Comparison of ENCODE assay signal across 8 mouse cellular contexts in genomic region chr1:59670641-59671168, GRCm38 (mm10). TPM values are rescaled to one million over a fixed set of nuclear protein-coding genes. Genes with fewer than 3 reads are reported as not detected.
DNase-seq lines count a peak whose midpoint lies in the region; ATAC-seq and TF ChIP-seq lines count a peak whose summit lies in the region.

Sumo1 (minus strand) TSS chr1:59670834.

- H3K9ac ChIP-seq in lung, postnatal 0 days (replicated peaks; ENCODE audit: low read depth) = peak within 1 kb of the TSS; percentile 98

- H3K36me3 ChIP-seq in hindbrain, embryonic 10.5 days = peaks cover 21% of the 10 kb centered on the region; the same call in 1 of the 2 replicates
- no peaks in the 10 kb centered on the region for H3K36me3 ChIP-seq in lung, postnatal 0 days (ENCODE audit: insufficient read depth, low read length)

- no peak for TF ChIP-seq CTCF in lung, postnatal 0 days (IDR thresholded peaks at IDR 0.05)

- peak within 1 kb of the TSS; percentile 79 for H3K4me2 ChIP-seq in lung, postnatal 0 days (replicated peaks; ENCODE audit: low read depth, low read length)

- peaks cover 22% of the 10 kb centered on the region for H3K4me1 ChIP-seq in hindbrain, embryonic 10.5 days (replicated peaks)
- peaks cover 11% of the 10 kb centered on the region; the same call in 1 of the 2 replicates for H3K4me1 ChIP-seq in lung, postnatal 0 days (ENCODE audit: insufficient read depth, low read depth, low read length)

- H3K27ac ChIP-seq in hindbrain, embryonic 10.5 days = peak within 1 kb of the TSS; percentile 98
- peak within 1 kb of the TSS; percentile 97 for H3K27ac ChIP-seq in lung, postnatal 0 days (ENCODE audit: low read length)

- H3K27me3 ChIP-seq in hindbrain, embryonic 10.5 days (ENCODE audit: insufficient read depth, poor library complexity, severe bottlenecking) = no peaks in the 10 kb centered on the region
- H3K27me3 ChIP-seq in lung, postnatal 0 days (replicated peaks; ENCODE audit: insufficient read depth, low read length) = no peaks in the 10 kb centered on the region

- DNase-seq in MN1 (ENCODE audit: low spot score) = peak; percentile 87
- peak; percentile 84 for DNase-seq in cerebellum, adult 9-10 months
- peak; percentile 93 for DNase-seq in hindbrain, embryonic 10.5 days (ENCODE audit: low spot score)
- DNase-seq in layer of hippocampus, adult 9-11 months = peak; percentile 92
- DNase-seq in lung, postnatal 0 days (ENCODE audit: low spot score) = peak; percentile 96
- DNase-seq in ovary, postnatal 14 days (ENCODE audit: low spot score) = peak; percentile 80
- DNase-seq in thymus, postnatal 14 days = peak; percentile 88

- no peak for TF ChIP-seq EP300 in lung, postnatal 0 days (IDR thresholded peaks at IDR 0.05)

- under 1% methylated on average over 36 of the region's 36 CpGs for WGBS in hindbrain, embryonic 10.5 days
- under 1% methylated on average over 36 of the region's 36 CpGs for whole genome bisulfite sequencing in lung, postnatal 0 days

- H3K9me3 ChIP-seq in hindbrain, embryonic 10.5 days = no peaks in the 10 kb centered on the region
- no peaks in the 10 kb centered on the region for H3K9me3 ChIP-seq in lung, postnatal 0 days (ENCODE audit: low read length)

- H3K4me3 ChIP-seq in hindbrain, embryonic 10.5 days = peak within 1 kb of the TSS; percentile 79
- H3K4me3 ChIP-seq in lung, postnatal 0 days (ENCODE audit: low read depth, low read length) = peak within 1 kb of the TSS; percentile 99

- ATAC-seq in frontal cortex, adult (ENCODE audit: low TSS enrichment) = peak; percentile 98
- peak; percentile 97 for ATAC-seq in lung, postnatal 0 days

RNA-seq across cellular contexts. Expression of gene Sumo1, which starts in this region (rescaled TPM):
- polyA plus RNA-seq in hindbrain, embryonic 10.5 days (2016; fragmentation: Nextera tagmentation; extraction: Ambion mirVana) = 514 and 535 TPM in 2 replicates
- 257 and 273 TPM in 2 replicates for polyA plus RNA-seq in lung, postnatal 0 days (2015; fragmentation: Nextera tagmentation; extraction: Ambion mirVana)

Comparison
In these comparisons a context has a peak if more than half of its experiments do, and no peak if none do; other contexts are left out.
1. Peak in every context shown above with its lines: DNase-seq, ATAC-seq, H3K4me3 ChIP-seq and H3K27ac ChIP-seq.